Mouse (Mus musculus): ENCODE data around the gene Sumo1. TPM values are rescaled to one million over a fixed set of nuclear protein-coding genes. Genes with fewer than 3 reads are reported as not detected.
A peak's percentile ranks its signal among the peaks of the same experiment; 100 is the strongest.

Sumo1 gene
- polyA plus RNA-seq, 1 experiment from 2014 or later = 375 TPM

- Histone ChIP-seq H3K9me3 (no peaks in the 10 kb centered on the region), H3K4me2 (replicated peaks) (no peak overlapping the region; the same call in 1 of the 2 replicates)
These were observed 90.4 kb downstream of the Sumo1 start for GRCm38 (mm10) chr1:59580131-59580751.

GRCm38 (mm10) chr1:59579327-59579726 lies 91.3 kb downstream of the Sumo1 start:
- no peaks in the 10 kb centered on the region for H3K36me3 ChIP-seq
- H3K4me2 ChIP-seq (replicated peaks) = no peak overlapping the region
- peak overlapping the region; percentile 33 for H3K27ac ChIP-seq
- no peak for ATAC-seq
- H3K9me3 ChIP-seq = no peaks in the 10 kb centered on the region
- no peaks in the 10 kb centered on the region; the same call in 1 of the 2 replicates for H3K27me3 ChIP-seq (replicated peaks)
- no peak overlapping the region for H3K4me3 ChIP-seq (replicated peaks)
- no peak overlapping the region for H3K9ac ChIP-seq
- 25% methylated on average over 5 of the region's 5 CpGs for WGBS
- H3K4me1 ChIP-seq (replicated peaks) = peaks cover 24% of the 10 kb centered on the region

More at GRCm38 (mm10) chr1:59580131-59580751, 90.4 kb downstream of the Sumo1 start:
- no peaks in the 10 kb centered on the region for H3K36me3 ChIP-seq
- H3K9ac ChIP-seq = no peak overlapping the region
- no peaks in the 10 kb centered on the region; the same call in 1 of the 2 replicates for H3K27me3 ChIP-seq (replicated peaks)
- WGBS = 11% methylated on average over 8 of the region's 8 CpGs
- H3K4me1 ChIP-seq (replicated peaks) = peaks cover 20% of the 10 kb centered on the region
- H3K4me3 ChIP-seq (replicated peaks) = no peak overlapping the region
- ATAC-seq = peak; percentile 93
- H3K27ac ChIP-seq = peak overlapping the region; percentile 70

- Histone ChIP-seq H3K27ac (no peak overlapping the region), H3K9me3 (no peaks in the 10 kb centered on the region), H3K4me2 (replicated peaks) (no peak overlapping the region), H3K9ac (no peak overlapping the region), H3K36me3 (no peaks in the 10 kb centered on the region), H3K27me3 (replicated peaks) (no peaks in the 10 kb centered on the region; the same call in 1 of the 2 replicates), H3K4me1 (replicated peaks) (peaks cover 24% of the 10 kb centered on the region), H3K4me3 (replicated peaks) (no peak overlapping the region)
- ATAC-seq = no peak
- 50% methylated on average over 4 of the region's 4 CpGs for WGBS
These were observed 91.9 kb downstream of the Sumo1 start for GRCm38 (mm10) chr1:59578770-59579169.

GRCm38 (mm10) chr1:59574262-59575187 lies 96.1 kb downstream of the Sumo1 start:
- Histone ChIP-seq H3K9me3 (no peaks in the 10 kb centered on the region), H3K9ac (no peak overlapping the region), H3K4me3 (replicated peaks) (0 out of 2 replicates have a peak overlapping the region, but pooled peaks have one; percentile 7), H3K36me3 (no peaks in the 10 kb centered on the region), H3K27ac (no peak overlapping the region), H3K4me1 (replicated peaks) (peaks cover 11% of the 10 kb centered on the region), H3K4me2 (replicated peaks) (peak overlapping the region; percentile 46), H3K27me3 (replicated peaks) (no peaks in the 10 kb centered on the region; the same call in 1 of the 2 replicates)
- WGBS = 32% methylated on average over 21 of the region's 21 CpGs
- ATAC-seq = 0 out of 2 replicates have a peak, but pooled peaks have one; percentile 31

GRCm38 (mm10) chr1:59573843-59574242 lies 96.8 kb downstream of the Sumo1 start:
- WGBS = 92% methylated on average over 3 of the region's 3 CpGs
- Histone ChIP-seq H3K4me1 (replicated peaks) (0 out of 2 replicates have a peak, but pooled peaks cover 7% of the 10 kb centered on the region), H3K4me3 (replicated peaks) (no peak overlapping the region), H3K9me3 (no peaks in the 10 kb centered on the region), H3K27ac (no peak overlapping the region), H3K36me3 (no peaks in the 10 kb centered on the region), H3K4me2 (replicated peaks) (no peak overlapping the region), H3K9ac (no peak overlapping the region), H3K27me3 (replicated peaks) (no peaks in the 10 kb centered on the region; the same call in 1 of the 2 replicates)
- ATAC-seq = no peak

GRCm38 (mm10) chr1:59571502-59571901 lies 99.1 kb downstream of the Sumo1 start:
- H3K9ac ChIP-seq = no peak overlapping the region
- 81% methylated on average over 3 of the region's 3 CpGs for WGBS
- 0 out of 2 replicates have a peak, but pooled peaks cover 7% of the 10 kb centered on the region for H3K4me1 ChIP-seq (replicated peaks)
- no peaks in the 10 kb centered on the region for H3K36me3 ChIP-seq
- ATAC-seq = no peak
- H3K27ac ChIP-seq = no peak overlapping the region
- no peaks in the 10 kb centered on the region; the same call in 1 of the 2 replicates for H3K27me3 ChIP-seq (replicated peaks)
- no peaks in the 10 kb centered on the region for H3K9me3 ChIP-seq
- no peak overlapping the region for H3K4me2 ChIP-seq (replicated peaks)
- no peak overlapping the region for H3K4me3 ChIP-seq (replicated peaks)

GRCm38 (mm10) chr1:59570767-59571166 lies 99.9 kb downstream of the Sumo1 start:
- Histone ChIP-seq H3K4me3 (replicated peaks) (no peak overlapping the region), H3K9me3 (no peaks in the 10 kb centered on the region), H3K4me2 (replicated peaks) (no peak overlapping the region), H3K9ac (no peak overlapping the region), H3K36me3 (no peaks in the 10 kb centered on the region), H3K27ac (no peak overlapping the region), H3K4me1 (replicated peaks) (0 out of 2 replicates have a peak, but pooled peaks cover 4% of the 10 kb centered on the region), H3K27me3 (replicated peaks) (no peaks in the 10 kb centered on the region)
- WGBS = 44% methylated on average over 4 of the region's 4 CpGs
- no peak for ATAC-seq

- Histone ChIP-seq H3K9ac (no peak overlapping the region), H3K4me1 (replicated peaks) (no peaks in the 10 kb centered on the region), H3K9me3 (no peaks in the 10 kb centered on the region), H3K27me3 (replicated peaks) (no peaks in the 10 kb centered on the region), H3K27ac (no peak overlapping the region), H3K4me2 (replicated peaks) (no peak overlapping the region), H3K36me3 (no peaks in the 10 kb centered on the region), H3K4me3 (replicated peaks) (no peak overlapping the region)
- WGBS = 84% methylated on average over 5 of the region's 5 CpGs
- no peak for ATAC-seq
These were observed 101.3 kb downstream of the Sumo1 start for GRCm38 (mm10) chr1:59569301-59569700.

GRCm38 (mm10) chr1:59568283-59568682 lies 102.4 kb downstream of the Sumo1 start:
- Histone ChIP-seq H3K9ac (no peak overlapping the region), H3K27me3 (replicated peaks) (no peaks in the 10 kb centered on the region), H3K27ac (no peak overlapping the region), H3K4me2 (replicated peaks) (no peak overlapping the region), H3K4me1 (replicated peaks) (no peaks in the 10 kb centered on the region), H3K9me3 (no peaks in the 10 kb centered on the region), H3K36me3 (no peaks in the 10 kb centered on the region), H3K4me3 (replicated peaks) (no peak overlapping the region)
- WGBS = 93% methylated on average over 1 of the region's 1 CpGs
- ATAC-seq = no peak

GRCm38 (mm10) chr1:59567521-59567920 lies 103.1 kb downstream of the Sumo1 start:
- Histone ChIP-seq H3K9me3 (no peaks in the 10 kb centered on the region), H3K9ac (no peak overlapping the region), H3K36me3 (no peaks in the 10 kb centered on the region), H3K27ac (no peak overlapping the region), H3K4me2 (replicated peaks) (no peak overlapping the region), H3K27me3 (replicated peaks) (no peaks in the 10 kb centered on the region), H3K4me1 (replicated peaks) (no peaks in the 10 kb centered on the region), H3K4me3 (replicated peaks) (no peak overlapping the region)
- 87% methylated on average over 4 of the region's 4 CpGs for WGBS
- ATAC-seq = no peak

GRCm38 (mm10) chr1:59566926-59567325 lies 103.7 kb downstream of the Sumo1 start:
- Histone ChIP-seq H3K27ac (no peak overlapping the region), H3K4me3 (replicated peaks) (no peak overlapping the region), H3K27me3 (replicated peaks) (no peaks in the 10 kb centered on the region), H3K4me2 (replicated peaks) (no peak overlapping the region), H3K36me3 (no peaks in the 10 kb centered on the region), H3K4me1 (replicated peaks) (no peaks in the 10 kb centered on the region), H3K9me3 (no peaks in the 10 kb centered on the region), H3K9ac (no peak overlapping the region)
- no peak for ATAC-seq
- 75% methylated on average over 6 of the region's 6 CpGs for WGBS

GRCm38 (mm10) chr1:59566281-59566680 lies 104.4 kb downstream of the Sumo1 start:
- WGBS = 74% methylated on average over 7 of the region's 7 CpGs
- ATAC-seq = no peak
- H3K27ac ChIP-seq = no peak overlapping the region
- H3K9ac ChIP-seq = no peak overlapping the region
- no peaks in the 10 kb centered on the region for H3K36me3 ChIP-seq
- H3K4me2 ChIP-seq (replicated peaks) = no peak overlapping the region
- H3K9me3 ChIP-seq = no peaks in the 10 kb centered on the region
- no peak overlapping the region for H3K4me3 ChIP-seq (replicated peaks)
- no peaks in the 10 kb centered on the region for H3K4me1 ChIP-seq (replicated peaks)
- H3K27me3 ChIP-seq (replicated peaks) = no peaks in the 10 kb centered on the region

Data from intestine, embryonic 15.5 days (tissue).